Mouse (Mus musculus): ENCODE results near the gene Hspb8.
A peak's percentile ranks its signal among the peaks of the same experiment; 100 is the strongest.

Hspb8 gene

DNA sequence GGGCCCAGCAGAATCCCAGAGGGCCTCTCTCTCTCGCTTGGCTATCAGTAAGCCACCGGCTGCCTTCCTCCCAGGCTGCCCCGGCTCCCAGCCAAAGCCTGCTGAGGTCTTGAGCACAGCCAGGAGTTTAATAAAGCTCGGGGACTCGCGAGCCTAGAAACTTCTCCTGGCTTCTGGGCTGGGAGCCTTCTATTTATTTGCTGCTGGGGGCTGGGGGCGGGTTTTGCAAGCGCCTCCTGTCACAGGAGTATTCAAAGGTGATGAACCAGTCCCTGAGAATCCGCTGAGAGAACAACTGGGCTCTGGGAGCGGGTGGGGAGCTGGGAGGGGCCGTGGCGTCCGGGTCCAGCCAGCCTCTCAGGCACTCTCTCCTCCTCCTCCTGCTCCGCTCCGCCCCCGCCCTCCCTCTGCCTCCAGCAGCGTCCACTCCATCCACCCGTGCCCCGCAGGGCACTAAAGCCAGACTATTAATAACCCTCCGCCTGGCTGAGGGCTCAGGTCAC, at the start of gene Hspb8:
Gene Hspb8, minus strand, starts transcription at position 166 of the 503 bp plus-strand sequence.
- peak; percentile 82 for DNase-seq (ENCODE audit: low spot score)

DNA sequence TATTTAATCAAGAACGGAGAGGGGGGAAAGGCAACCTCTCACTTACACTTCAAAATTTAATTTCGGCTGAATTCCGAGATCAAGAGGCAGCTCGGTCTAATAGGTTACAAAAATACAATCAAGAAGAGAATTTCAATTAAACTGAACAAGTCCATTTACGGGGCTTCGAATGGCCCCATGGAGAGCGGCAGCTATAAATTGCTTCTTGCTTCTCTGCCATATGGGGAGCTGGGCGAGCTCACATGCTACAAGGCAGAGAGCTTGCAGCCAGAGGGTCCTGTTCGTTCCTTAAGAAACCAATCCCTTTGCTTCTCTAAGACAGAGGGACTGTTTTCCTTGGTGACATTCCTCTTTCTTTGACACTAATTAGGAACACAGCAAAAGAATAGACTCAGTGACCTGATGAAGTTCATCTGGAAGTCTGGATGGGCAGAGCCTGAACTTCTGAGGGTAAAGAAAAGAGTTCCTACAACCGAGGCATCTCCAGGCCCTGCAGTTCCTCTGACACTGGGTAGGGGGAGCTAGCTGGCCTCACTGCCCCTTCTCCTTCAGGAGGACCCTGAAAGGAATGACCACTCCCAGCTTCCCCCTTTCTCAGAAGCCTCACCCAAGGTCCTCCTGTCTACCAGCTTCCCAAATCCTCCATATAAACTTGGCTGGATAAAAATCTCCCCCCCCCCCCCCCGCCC, 38.8 kb upstream of the Hspb8 start:
- no peak for DNase-seq (ENCODE audit: low spot score)

DNA sequence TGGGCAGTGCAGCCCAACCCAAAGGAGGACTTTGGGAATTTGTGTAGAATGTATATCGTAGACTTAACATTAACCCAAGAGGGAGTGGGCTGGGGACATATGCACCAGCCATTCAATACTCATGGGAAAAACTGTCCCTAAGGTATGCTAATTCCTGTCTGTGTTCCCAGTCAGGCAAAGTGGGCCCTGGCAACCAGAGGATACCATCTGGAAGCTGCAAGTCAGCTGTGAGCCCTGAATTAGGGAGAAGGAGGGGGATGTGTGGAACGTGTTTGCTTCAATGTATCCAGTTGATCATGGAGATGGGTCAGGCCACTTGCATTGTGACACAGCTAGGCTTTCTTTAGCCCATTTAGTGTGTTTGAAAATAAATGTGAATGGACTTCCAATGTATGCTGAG, 37.3 kb upstream of the Hspb8 start:
- DNase-seq (ENCODE audit: low spot score), result no peak

DNA sequence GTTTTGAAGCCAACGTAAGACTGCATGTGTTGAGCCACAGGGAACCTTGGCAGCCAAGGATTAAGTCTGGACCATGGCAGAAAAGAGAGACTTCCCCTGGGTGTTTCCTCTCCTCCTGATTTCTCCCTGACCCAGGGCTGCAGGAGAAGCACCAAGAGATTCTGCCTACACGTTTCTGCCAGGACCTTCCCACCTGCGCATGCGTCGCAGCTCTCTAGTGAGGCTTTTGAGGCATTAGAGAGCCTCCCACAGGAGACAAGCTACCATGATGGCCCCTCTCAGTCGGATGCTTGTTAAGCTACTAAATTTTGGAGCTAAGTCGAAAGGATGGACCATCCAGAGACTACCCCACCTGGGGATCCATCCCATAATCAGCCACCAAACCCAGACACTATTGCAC, 35.1 kb upstream of the Hspb8 start:
- DNase-seq (ENCODE audit: low spot score), result no peak

DNA sequence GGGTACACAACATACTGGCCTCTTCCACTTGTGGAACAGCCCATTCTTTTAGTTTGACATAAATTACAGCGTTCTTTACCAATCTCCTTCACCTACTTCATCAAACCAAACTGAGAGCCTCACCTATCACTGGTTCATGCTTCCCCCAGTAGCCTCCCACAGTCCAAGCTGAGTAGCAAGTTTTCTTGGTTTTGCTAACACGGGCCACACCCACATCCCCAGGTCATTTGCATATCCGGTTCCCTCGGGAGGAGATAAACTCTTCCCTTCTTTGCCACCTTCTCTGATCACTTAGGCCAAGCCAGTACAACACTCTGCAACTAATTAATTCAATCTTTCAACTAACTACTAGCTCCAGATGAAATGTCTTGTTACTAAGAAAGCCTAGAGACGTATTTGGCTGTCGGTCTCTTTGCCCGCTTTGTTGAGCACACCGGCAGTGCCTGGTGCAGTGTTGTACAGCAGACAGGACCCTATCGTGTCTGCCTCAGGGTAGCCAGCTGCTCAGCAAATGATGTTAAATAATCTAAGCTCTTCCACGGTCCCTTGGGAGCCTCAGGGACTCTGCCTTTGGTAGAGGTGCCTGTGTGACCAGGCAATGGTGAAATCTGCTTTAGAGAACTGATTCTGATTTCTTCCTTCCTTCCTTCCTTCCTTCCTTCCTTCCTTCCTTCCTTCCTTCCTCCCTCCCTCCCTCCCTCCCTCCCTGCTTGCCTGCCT, 34.3 kb upstream of the Hspb8 start:
- no peak for DNase-seq (ENCODE audit: low spot score)

DNA sequence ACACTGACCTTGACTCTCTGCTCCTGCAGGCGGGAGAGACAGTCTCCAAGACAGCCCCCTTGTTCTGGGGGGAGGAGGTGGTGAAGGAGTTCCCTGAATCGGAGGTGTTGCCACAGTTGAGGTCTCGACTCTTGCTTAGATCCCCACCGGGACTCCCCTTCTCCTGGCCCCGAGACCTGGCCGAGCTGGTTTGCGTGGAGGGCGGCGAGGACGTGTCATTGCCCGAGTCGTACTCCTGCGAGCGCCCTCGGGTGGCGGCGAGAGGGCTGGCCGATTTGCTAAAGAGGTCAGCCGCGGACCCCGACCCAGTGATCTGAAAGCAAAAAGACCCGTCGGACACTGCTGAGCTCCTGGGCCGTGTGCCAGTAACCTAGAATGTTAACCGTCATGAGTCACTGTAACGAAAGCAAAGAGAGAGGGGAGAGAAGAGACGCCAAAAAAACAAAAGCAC, 30.8 kb upstream of the Hspb8 start:
- peak; percentile 51 for DNase-seq (ENCODE audit: low spot score)

DNA sequence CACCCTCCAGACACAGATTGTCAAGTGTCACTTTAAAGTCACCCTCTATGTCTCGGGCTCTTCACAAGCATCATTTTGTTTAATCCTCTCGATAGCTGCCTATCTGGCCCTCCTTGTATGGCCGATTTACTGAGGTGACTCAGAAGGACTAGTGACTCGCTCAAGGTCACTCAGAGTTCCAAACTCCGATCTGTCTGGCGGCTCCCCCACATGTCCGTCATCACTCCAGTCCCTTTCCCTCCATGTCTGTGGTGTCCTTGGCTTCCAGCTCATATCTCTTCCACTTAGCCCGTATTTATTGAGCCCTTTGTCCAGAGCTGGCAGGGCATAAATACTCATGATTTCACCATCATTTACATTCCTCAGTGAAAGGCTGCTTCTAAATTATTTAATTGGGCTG, 28.2 kb upstream of the Hspb8 start:
- DNase-seq (ENCODE audit: low spot score), result peak; percentile 27

DNA sequence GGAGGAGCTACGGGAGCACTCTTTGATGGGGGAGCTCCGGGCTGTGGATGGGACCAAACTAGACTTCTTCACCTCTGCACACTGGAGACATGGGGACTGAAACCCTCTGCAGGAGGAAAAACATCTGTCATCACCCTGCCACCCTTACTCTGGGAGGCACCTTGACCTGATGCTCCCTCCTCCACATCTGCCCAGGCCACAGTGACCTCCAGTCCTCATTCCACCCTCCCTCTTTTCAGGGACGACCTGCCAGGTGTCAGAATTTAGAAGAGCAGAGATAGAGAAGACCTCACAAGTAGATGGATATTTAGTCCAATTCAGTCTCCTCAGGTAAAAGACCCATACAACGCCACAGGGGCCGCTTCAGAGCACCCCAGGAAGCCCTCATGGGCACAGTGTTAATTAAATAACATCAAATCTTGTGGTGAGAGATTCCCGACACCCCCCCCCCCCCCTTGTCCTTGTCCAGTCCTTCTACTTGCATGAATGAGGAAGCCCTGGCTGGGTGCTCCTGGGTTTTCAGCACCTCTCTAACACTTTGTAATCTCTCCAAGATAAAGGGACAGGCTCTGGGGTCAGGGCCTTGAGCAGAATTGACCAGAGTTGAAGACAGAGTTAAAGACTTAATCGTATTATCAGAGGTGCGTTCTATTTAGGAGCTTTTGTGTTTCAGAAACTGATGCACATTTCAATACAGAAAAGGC, 27.0 kb upstream of the Hspb8 start:
- no peak for DNase-seq (ENCODE audit: low spot score)

DNA sequence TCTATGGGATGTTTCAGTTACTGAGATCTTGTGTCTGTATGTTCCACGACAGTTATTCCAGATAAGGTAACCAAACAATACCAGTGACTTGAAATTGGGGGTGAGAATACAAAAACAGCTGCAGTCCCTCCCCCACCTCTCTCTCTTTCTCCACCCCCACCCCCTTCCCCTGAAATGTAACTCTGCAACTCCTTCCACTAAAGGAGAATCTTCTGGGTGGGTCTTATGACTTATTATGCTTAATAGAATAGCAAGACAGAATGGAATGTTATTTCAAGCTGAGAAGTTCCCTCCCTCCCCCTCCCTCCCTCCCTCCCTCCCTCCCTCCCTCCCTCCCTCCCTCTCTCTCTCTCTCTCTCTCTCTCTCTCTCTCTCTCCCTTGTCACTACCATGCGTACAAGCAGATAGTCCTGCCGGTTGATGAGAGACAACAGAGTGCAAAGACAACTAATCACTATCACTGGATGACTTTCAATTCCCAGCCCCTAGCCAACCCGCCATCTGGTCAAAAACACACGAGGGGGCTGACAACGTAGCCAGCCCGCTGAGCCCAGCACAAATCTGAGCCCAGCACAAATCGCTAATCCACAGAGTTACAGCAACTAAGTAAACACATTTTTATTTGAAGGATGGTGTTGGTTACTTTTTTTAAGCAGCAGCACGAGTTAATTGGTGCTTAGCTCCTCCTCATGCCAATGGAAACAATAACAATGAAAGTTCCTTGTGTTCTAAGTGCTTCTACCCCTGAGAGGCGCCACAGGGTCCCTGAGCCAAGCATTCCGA, 25.9 kb upstream of the Hspb8 start:
- DNase-seq (ENCODE audit: low spot score), result no peak

DNA sequence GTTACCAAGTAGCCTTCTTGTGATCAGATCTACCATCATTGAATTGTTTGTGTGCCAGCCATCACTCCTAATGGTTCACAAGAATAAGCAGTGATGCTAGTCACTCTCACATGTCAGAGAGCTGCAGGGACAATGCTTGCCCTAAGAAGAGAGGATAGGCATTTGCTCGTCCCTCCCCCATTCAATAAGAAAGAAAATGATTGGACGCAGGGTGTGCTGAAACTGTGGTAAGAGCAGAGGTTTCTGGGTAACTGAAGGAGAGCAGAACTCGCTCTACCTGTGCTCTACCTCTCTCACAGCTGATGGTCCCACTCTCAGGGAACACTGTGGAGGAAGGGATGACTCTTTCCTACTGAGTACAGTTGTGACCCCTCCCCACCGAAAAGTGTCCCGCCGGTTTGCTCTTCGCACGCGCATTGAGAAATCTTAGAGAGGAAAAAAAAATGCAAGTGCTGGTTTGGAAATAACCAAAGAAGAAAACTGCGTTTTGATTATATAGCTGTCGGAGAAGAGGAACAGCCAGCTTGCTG, 25.2 kb upstream of the Hspb8 start:
- no peak for DNase-seq (ENCODE audit: low spot score)

DNA sequence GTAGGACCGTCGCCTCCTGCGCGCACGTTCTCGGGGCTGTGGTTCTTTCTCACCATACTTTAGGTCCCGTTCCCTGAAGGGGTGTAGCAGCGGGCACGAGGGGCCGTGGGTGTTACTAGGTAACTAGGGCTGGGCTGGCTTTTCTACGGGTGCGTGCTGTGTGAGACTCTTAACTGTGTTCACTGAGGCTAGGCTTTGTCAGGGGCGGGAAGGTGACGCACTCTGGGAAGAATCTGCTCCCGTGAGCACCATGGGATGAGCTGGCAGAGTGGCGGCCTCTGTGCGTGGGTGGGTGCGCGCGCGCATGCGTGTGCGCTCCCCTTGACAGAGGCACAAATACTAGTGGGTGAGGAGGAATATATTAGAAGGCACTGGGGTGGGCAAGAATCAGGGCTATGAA, 23.9 kb upstream of the Hspb8 start:
- no peak for DNase-seq (ENCODE audit: low spot score)

DNA sequence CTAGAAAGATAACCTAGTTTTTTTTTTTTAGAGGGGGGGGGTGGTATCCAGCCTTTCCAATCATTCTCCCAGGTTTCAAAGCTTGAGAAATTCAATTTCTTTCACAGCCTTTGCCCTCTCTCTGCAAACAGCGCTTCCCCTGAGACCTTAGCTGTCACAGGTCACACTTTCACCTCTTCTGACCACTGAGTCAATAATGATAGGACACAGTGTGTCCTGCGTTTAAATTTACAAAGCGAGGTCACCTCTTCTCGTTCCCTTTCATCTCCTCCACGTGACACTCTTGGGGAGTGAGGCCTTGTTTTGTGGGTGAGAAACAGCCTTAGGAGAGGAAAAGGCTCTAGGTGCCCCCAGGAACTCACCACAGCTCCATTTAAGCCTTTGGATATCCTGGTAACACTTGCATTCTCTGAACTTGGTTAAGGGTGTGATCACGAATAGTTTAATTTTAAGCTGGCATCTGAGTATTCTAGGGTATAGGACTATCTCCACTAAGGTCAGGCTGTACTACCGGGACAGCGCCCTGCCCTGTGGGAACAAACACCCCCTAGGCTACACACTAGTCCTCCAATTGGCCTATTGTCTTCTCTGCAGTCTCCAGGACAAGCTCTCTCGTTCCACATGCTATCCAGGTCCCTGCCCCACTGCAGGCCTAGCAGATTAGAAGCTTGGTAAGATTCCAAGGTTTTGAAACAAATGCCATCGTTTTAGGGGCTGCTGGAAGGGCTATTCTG, 23.1 kb upstream of the Hspb8 start:
- no peak for DNase-seq (ENCODE audit: low spot score)

DNA sequence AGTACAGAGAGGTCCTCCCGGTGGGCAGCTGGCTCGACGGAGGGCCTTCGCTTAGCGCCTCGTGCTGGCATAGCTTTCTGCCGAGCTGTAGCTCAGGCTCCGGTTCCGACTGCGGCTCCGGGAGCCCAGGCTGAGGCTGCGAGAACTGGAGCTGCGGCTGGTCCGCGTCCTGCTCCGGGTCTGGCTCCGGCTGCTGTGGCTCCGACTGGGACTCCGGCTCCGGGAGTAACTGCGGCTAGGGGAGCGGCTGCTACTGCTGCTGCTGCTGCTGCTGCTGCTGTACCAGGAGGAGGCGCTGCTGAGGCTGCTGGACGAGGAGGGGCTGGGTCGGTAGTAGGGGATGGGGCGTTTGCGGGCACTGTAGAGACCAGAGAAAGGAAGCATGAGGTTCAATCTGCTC, 21.9 kb upstream of the Hspb8 start:
- no peak for DNase-seq (ENCODE audit: low spot score)

DNA sequence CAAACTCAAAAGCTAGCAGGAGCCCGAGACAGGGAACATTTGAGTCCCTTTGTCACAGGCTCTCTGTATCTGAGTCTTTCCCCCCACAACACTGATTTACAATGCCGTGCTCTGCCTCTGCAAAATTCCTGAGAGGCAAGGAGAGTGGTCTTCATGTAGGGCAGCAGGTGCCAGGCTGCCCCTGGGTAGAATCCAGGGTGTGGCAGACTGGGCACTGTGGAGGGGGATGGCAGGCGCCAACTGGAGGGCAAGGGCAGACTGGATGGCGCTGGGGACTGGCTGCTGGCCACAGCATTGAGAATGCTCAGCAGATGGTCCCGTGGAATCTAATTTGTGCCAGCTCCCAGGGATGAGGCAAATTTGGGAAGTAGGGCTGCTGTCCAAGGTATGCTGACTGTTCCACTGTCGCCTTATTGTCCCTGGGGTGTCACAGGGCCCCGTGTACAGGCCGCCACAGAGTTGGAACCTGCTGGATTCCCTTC, 20.8 kb upstream of the Hspb8 start:
- no peak for DNase-seq (ENCODE audit: low spot score)

DNA sequence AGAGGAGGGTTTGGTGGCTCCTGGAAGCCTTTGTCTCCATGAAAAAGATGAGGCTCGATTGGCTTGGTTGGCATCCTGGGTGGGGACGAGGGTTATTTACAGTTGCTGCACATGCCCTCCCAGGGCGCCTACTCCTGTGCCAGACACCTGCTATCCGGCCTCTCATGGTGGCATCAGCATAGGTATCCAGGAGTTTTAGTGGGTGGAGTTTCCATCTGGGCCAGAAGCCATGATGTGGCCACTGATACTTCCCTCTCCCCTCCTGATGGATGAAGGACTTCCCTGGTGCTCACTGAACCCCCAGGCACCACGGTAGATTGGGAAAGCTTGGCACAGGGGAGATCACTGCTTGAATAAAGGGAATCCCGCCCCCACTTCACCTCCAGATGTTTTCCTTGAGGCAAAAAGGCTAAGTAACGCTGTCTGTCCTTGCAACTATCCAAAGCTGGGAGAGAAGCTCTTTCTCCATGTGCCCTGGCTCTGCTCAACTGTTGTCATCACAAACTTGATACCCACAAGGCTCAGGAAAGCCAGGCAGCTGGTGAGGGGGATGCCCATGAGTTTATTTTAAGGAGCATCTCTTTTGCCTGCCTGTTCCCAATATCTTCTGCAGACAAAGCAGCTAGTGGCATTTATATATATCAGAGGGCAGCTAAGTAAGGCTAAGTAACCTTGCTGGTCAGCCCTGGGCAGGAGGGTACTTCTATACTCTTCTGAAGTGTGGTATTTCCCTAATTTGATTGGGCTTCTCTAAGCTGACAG, 20.2 kb upstream of the Hspb8 start:
- no peak for DNase-seq (ENCODE audit: low spot score)

DNA sequence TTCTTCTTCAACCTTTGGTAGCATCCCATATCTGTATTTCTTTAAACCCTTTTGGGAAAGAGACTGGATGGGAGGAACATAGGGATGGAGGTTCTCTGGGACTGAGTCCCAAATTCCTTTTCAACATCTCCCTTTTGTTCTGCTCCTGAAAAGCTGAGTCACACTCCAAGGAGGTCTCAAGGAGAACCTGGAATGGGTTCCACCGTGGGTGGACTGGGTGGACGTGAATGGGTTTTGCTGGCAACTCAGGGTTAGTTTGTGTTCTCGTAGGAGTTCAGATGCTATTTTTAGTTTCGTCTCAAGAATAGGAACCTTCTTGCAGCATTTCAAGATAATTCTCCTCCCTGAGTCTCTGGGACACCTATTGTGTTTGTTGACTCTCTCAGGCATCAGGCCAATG, 17.6 kb upstream of the Hspb8 start:
- no peak for DNase-seq (ENCODE audit: low spot score)

DNA sequence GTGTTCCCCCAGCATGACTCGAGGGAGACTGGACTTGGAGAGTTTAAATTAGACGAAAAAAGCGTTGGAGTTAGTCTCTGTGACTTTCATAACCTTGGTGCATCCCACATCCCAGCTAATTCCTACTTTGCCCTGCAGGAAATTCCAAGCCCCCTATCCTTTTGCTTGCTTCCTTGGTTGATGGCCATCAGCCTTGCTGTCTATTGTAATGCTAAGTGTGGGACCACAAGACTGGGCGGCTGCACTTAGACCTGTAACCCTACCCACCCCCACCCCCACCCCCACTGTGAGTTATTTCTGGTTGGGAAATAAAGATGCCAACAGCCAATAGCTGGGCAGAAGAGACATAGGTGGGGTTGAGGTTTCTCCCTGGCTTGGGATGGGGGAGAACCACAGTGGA, 15.7 kb upstream of the Hspb8 start:
- DNase-seq (ENCODE audit: low spot score), result no peak

DNA sequence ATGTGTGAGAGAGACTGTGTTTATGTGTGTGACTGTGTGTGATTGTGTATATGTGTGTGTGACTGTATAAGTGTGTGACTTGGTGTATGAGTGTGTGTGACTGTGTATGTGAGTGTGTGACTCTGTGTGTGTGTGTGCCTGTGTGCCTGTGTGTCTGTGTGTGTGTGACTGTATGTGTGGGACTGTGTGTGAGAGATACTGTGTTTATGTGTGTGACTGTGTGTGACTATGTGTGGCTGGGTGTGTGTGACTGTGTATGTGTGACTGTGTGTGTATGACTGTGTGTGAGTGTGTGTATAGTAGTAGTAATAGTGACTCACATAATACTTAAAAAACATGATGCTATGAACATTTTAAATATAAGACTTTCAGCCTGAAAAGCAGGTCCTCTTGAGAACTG, 13.5 kb upstream of the Hspb8 start:
- no peak for DNase-seq (ENCODE audit: low spot score)

DNA sequence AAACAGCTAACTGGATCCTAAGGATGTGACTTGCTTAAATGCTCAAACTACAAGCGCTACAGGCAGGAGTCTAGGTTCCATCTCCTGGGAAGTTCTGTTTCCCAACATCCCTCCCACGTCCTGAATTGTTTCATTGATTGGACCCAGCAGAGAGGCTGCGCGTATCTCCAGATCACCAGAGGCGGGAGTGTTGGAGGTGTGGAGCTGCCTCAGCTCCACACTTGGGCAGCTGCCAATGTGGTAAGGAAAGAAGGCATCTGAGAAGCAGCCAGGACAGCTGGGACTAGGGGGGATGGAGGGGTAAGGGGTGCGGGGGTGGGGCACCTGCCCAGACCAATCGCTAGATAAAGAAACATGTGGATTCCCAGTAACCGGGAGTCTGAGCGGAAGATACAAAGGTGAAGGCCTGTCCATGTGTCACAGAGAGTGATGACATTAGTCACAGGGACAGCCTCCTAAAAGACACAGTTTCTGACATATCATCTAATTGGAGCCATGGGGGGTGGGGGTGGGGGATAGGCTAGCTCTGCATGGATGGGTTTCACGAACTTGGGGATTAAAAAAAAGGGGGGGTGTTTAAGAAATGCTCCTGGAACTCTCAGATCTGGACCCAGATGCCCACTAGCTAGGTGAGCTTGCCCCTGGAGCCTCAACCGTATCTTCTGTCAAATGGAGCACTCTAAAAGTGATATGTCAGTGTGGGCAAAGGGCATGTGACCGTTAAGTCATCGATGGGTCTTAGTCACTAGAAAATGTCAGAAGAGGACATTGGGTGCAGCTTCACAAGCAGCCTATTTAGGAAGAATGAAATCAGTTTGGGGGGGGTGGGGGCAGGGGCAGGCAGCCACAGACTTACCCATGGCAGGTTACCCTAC, 12.5 kb upstream of the Hspb8 start:
- DNase-seq (ENCODE audit: low spot score), result no peak
